Mouse (Mus musculus): Measurements from ENCODE around the gene Lmx1a. TPM values are rescaled to one million over a fixed set of nuclear protein-coding genes. Genes with fewer than 3 reads are reported as not detected.
A peak's percentile ranks its signal among the peaks of the same experiment; 100 is the strongest.

Lmx1a gene
- polyA plus RNA-seq, 1 experiment, result not detected

GRCm38 (mm10) chr1:167831601-167832000 is 142.6 kb downstream of the Lmx1a start:
- no peak overlapping the region for H3K4me3 ChIP-seq (replicated peaks; ENCODE audit: extremely low read depth, low read depth, low read length)
- no peak for DNase-seq
- 91% methylated on average over 3 of the region's 3 CpGs for WGBS
- H3K4me1 ChIP-seq (ENCODE audit: control insufficient read depth, insufficient read depth, low read length), result no peaks in the 10 kb centered on the region
- no peak for TF ChIP-seq POLR2A (IDR thresholded peaks at IDR 0.05; ENCODE audit: borderline replicate concordance, extremely low read depth, low read depth, low read length)
- no peak for TF ChIP-seq CTCF (IDR thresholded peaks at IDR 0.05; ENCODE audit: insufficient read depth, low read length)

GRCm38 (mm10) chr1:167854801-167855200 is 165.8 kb downstream of the Lmx1a start:
- WGBS, result 63% methylated on average over 4 of the region's 4 CpGs
- DNase-seq, result no peak
- TF ChIP-seq POLR2A (IDR thresholded peaks at IDR 0.05; ENCODE audit: borderline replicate concordance, extremely low read depth, low read depth, low read length), result no peak
- no peak for TF ChIP-seq CTCF (IDR thresholded peaks at IDR 0.05; ENCODE audit: insufficient read depth, low read length)
- H3K4me1 ChIP-seq (ENCODE audit: control insufficient read depth, insufficient read depth, low read length), result no peaks in the 10 kb centered on the region
- H3K4me3 ChIP-seq (replicated peaks; ENCODE audit: extremely low read depth, low read depth, low read length), result no peak overlapping the region

- DNase-seq, result no peak
- H3K4me3 ChIP-seq (replicated peaks; ENCODE audit: extremely low read depth, low read depth, low read length), result no peak overlapping the region
- H3K4me1 ChIP-seq (ENCODE audit: control insufficient read depth, insufficient read depth, low read length), result no peaks in the 10 kb centered on the region
- TF ChIP-seq CTCF (IDR thresholded peaks at IDR 0.05; ENCODE audit: insufficient read depth, low read length) (0 out of 2 replicates have a peak, but pooled peaks have one; percentile 5), POLR2A (IDR thresholded peaks at IDR 0.05; ENCODE audit: borderline replicate concordance, extremely low read depth, low read depth, low read length) (no peak)
- WGBS, result 48% methylated on average over 1 of the region's 1 CpGs
Observed at GRCm38 (mm10) chr1:167872028-167872427, 183.0 kb downstream of the Lmx1a start.

- Histone ChIP-seq H3K4me3 (replicated peaks; ENCODE audit: extremely low read depth, low read depth, low read length) (no peak overlapping the region), H3K4me1 (ENCODE audit: control insufficient read depth, insufficient read depth, low read length) (no peaks in the 10 kb centered on the region)
- WGBS, result 69% methylated on average over 3 of the region's 3 CpGs
- TF ChIP-seq POLR2A (IDR thresholded peaks at IDR 0.05; ENCODE audit: borderline replicate concordance, extremely low read depth, low read depth, low read length) (no peak), CTCF (IDR thresholded peaks at IDR 0.05; ENCODE audit: insufficient read depth, low read length) (no peak)
- no peak for DNase-seq
Observed at GRCm38 (mm10) chr1:167874099-167874498, 185.1 kb downstream of the Lmx1a start.

- 62% methylated on average over 4 of the region's 4 CpGs for WGBS
- H3K4me3 ChIP-seq (replicated peaks; ENCODE audit: extremely low read depth, low read depth, low read length), result no peak overlapping the region
- no peak for DNase-seq
- TF ChIP-seq CTCF (IDR thresholded peaks at IDR 0.05; ENCODE audit: insufficient read depth, low read length), result no peak
- TF ChIP-seq POLR2A (IDR thresholded peaks at IDR 0.05; ENCODE audit: borderline replicate concordance, extremely low read depth, low read depth, low read length), result no peak
- no peaks in the 10 kb centered on the region for H3K4me1 ChIP-seq (ENCODE audit: control insufficient read depth, insufficient read depth, low read length)
Observed at GRCm38 (mm10) chr1:167877931-167878330, 188.9 kb downstream of the Lmx1a start.

GRCm38 (mm10) chr1:167878354-167878753 is 189.3 kb downstream of the Lmx1a start:
- DNase-seq, result no peak
- 67% methylated on average over 11 of the region's 11 CpGs for WGBS
- Histone ChIP-seq H3K4me1 (ENCODE audit: control insufficient read depth, insufficient read depth, low read length) (no peaks in the 10 kb centered on the region), H3K4me3 (replicated peaks; ENCODE audit: extremely low read depth, low read depth, low read length) (no peak overlapping the region)
- TF ChIP-seq POLR2A (IDR thresholded peaks at IDR 0.05; ENCODE audit: borderline replicate concordance, extremely low read depth, low read depth, low read length), result no peak
- no peak for TF ChIP-seq CTCF (IDR thresholded peaks at IDR 0.05; ENCODE audit: insufficient read depth, low read length)

GRCm38 (mm10) chr1:167885776-167886175 is 196.7 kb downstream of the Lmx1a start:
- WGBS, result 92% methylated on average over 5 of the region's 5 CpGs
- TF ChIP-seq CTCF (IDR thresholded peaks at IDR 0.05; ENCODE audit: insufficient read depth, low read length), result no peak
- no peak for TF ChIP-seq POLR2A (IDR thresholded peaks at IDR 0.05; ENCODE audit: borderline replicate concordance, extremely low read depth, low read depth, low read length)
- Histone ChIP-seq H3K4me3 (replicated peaks; ENCODE audit: extremely low read depth, low read depth, low read length) (no peak overlapping the region), H3K4me1 (ENCODE audit: control insufficient read depth, insufficient read depth, low read length) (no peaks in the 10 kb centered on the region)
- DNase-seq, result no peak

- no peak overlapping the region for H3K4me3 ChIP-seq (replicated peaks; ENCODE audit: extremely low read depth, low read depth, low read length)
- H3K4me1 ChIP-seq (ENCODE audit: control insufficient read depth, insufficient read depth, low read length), result no peaks in the 10 kb centered on the region
- DNase-seq, result no peak
- 51% methylated on average over 5 of the region's 5 CpGs for WGBS
- TF ChIP-seq CTCF (IDR thresholded peaks at IDR 0.05; ENCODE audit: insufficient read depth, low read length), result no peak
- no peak for TF ChIP-seq POLR2A (IDR thresholded peaks at IDR 0.05; ENCODE audit: borderline replicate concordance, extremely low read depth, low read depth, low read length)
Observed at GRCm38 (mm10) chr1:167888120-167888519, 199.1 kb downstream of the Lmx1a start.

- Histone ChIP-seq H3K4me1 (ENCODE audit: control insufficient read depth, insufficient read depth, low read length) (no peaks in the 10 kb centered on the region), H3K4me3 (replicated peaks; ENCODE audit: extremely low read depth, low read depth, low read length) (no peak overlapping the region)
- WGBS, result 12% methylated on average over 9 of the region's 9 CpGs
- TF ChIP-seq CTCF (IDR thresholded peaks at IDR 0.05; ENCODE audit: insufficient read depth, low read length) (no peak), POLR2A (IDR thresholded peaks at IDR 0.05; ENCODE audit: borderline replicate concordance, extremely low read depth, low read depth, low read length) (no peak)
- no peak for DNase-seq
Observed at GRCm38 (mm10) chr1:167888816-167889215, 199.8 kb downstream of the Lmx1a start.

- DNase-seq, result no peak
- Histone ChIP-seq H3K4me3 (replicated peaks; ENCODE audit: extremely low read depth, low read depth, low read length) (no peak overlapping the region), H3K4me1 (ENCODE audit: control insufficient read depth, insufficient read depth, low read length) (no peaks in the 10 kb centered on the region)
- WGBS, result 29% methylated on average over 7 of the region's 7 CpGs
- TF ChIP-seq POLR2A (IDR thresholded peaks at IDR 0.05; ENCODE audit: borderline replicate concordance, extremely low read depth, low read depth, low read length) (no peak), CTCF (IDR thresholded peaks at IDR 0.05; ENCODE audit: insufficient read depth, low read length) (peak; percentile 35; the same call in 1 of the 2 replicates)
Observed at GRCm38 (mm10) chr1:167896234-167896633, 207.2 kb downstream of the Lmx1a start.

Other genes with a start within 250 kb of the Lmx1a start
- gene Lrrc52, start 222.5 kb upstream of the Lmx1a start, polyA plus RNA-seq (2012; rRNA removed), result 0.66 and 0.80 TPM in 2 replicates
- gene Rxrg, start 90.9 kb upstream of the Lmx1a start, polyA plus RNA-seq (2012; rRNA removed), result 1.7 and 4.0 TPM in 2 replicates

Measured in lung, adult 2 months (tissue).